Mouse (Mus musculus): ENCODE results near the gene Sfn. TPM values are rescaled to one million over a fixed set of nuclear protein-coding genes. Genes with fewer than 3 reads are reported as not detected.

Gene Sfn
- polyA plus RNA-seq, 1 experiment from 2014 or later: 1.2 TPM

GRCm38 (mm10) chr4:133617936-133618335 lies 16.0 kb upstream of the Sfn start:
- H3K4me2 ChIP-seq (replicated peaks): no peak overlapping the region
- H3K9me3 ChIP-seq: no peaks in the 10 kb centered on the region
- H3K4me3 ChIP-seq (replicated peaks): no peak overlapping the region
- H3K4me1 ChIP-seq (replicated peaks): no peaks in the 10 kb centered on the region
- peaks cover 46% of the 10 kb centered on the region for H3K36me3 ChIP-seq
- ATAC-seq: no peak
- 96% methylated on average over 11 of the region's 11 CpGs for WGBS
- H3K27me3 ChIP-seq: no peaks in the 10 kb centered on the region
- H3K9ac ChIP-seq (replicated peaks): no peak overlapping the region
- no peak overlapping the region for H3K27ac ChIP-seq

- Histone ChIP-seq H3K36me3 (peaks cover 59% of the 10 kb centered on the region), H3K27ac (no peak overlapping the region), H3K4me1 (replicated peaks) (no peaks in the 10 kb centered on the region), H3K27me3 (no peaks in the 10 kb centered on the region), H3K9ac (replicated peaks) (no peak overlapping the region), H3K4me3 (replicated peaks) (no peak overlapping the region), H3K4me2 (replicated peaks) (no peak overlapping the region), H3K9me3 (0 out of 2 replicates have a peak, but pooled peaks cover 3% of the 10 kb centered on the region)
- ATAC-seq: no peak
- WGBS: 86% methylated on average over 10 of the region's 10 CpGs
Measured at GRCm38 (mm10) chr4:133615416-133615815, 13.4 kb upstream of the Sfn start.

DNA sequence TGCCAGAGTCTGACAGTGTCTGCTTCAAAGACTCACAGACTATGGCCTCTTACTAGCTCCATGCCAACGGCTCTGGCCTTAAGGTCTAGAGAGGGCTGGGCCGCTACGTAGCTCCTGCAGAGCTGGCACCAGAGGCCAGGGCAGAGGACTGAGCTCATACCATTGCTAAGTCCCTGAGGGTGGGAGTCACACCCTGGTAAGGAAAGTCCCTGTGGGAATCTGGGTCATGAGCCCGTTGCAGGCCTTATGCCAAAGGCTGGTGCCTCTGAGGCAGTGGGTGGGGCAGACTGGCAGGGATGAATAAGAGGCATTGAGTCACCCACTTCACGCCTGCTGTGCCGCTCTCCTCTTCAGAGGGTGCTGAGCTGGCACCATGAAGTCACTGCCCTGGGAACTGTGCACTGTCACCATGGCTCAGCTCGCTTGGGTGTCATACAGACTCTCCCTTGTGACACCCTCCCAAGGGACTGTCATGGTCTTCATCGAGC lies 12.3 kb upstream of the Sfn start:
- H3K4me2 ChIP-seq (replicated peaks): no peak overlapping the region
- 94% methylated on average over 8 of the region's 8 CpGs for WGBS
- H3K27ac ChIP-seq: no peak overlapping the region
- ATAC-seq: 0 out of 2 replicates have a peak, but pooled peaks have one; percentile 34
- H3K4me3 ChIP-seq (replicated peaks): no peak overlapping the region
- H3K9ac ChIP-seq (replicated peaks): no peak overlapping the region
- H3K36me3 ChIP-seq: peaks cover 61% of the 10 kb centered on the region
- no peaks in the 10 kb centered on the region for H3K27me3 ChIP-seq
- 0 out of 2 replicates have a peak, but pooled peaks cover 3% of the 10 kb centered on the region for H3K9me3 ChIP-seq
- H3K4me1 ChIP-seq (replicated peaks): no peaks in the 10 kb centered on the region

DNA sequence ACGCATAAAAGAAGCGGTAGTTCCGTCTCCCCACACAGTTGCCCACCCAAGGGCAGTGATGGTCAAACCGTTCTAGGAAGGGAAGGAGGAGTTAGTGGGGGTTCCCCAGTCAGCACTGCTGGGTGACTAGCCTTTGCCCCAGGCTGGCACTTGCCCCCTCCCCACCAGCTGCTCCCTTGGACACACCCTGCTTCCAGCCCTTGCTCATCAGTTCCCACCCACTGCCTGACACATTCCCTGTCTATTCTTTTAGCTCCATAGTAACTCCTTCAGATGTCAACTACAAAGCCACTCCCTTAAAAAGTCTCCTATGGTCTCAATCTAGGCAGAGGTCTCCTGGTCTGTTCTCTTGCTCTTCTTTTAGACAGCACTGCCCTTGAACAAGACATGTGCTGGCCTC lies 11.9 kb upstream of the Sfn start:
- Histone ChIP-seq H3K27ac (no peak overlapping the region), H3K36me3 (peaks cover 62% of the 10 kb centered on the region), H3K4me3 (replicated peaks) (no peak overlapping the region), H3K4me2 (replicated peaks) (no peak overlapping the region), H3K4me1 (replicated peaks) (no peaks in the 10 kb centered on the region), H3K9ac (replicated peaks) (no peak overlapping the region), H3K9me3 (0 out of 2 replicates have a peak, but pooled peaks cover 3% of the 10 kb centered on the region), H3K27me3 (no peaks in the 10 kb centered on the region)
- WGBS: 94% methylated on average over 4 of the region's 4 CpGs
- ATAC-seq: no peak

GRCm38 (mm10) chr4:133613026-133613425 lies 11.1 kb upstream of the Sfn start:
- Histone ChIP-seq H3K9me3 (0 out of 2 replicates have a peak, but pooled peaks cover 3% of the 10 kb centered on the region), H3K4me1 (replicated peaks) (no peaks in the 10 kb centered on the region), H3K36me3 (peaks cover 69% of the 10 kb centered on the region), H3K9ac (replicated peaks) (no peak overlapping the region), H3K27me3 (no peaks in the 10 kb centered on the region), H3K4me3 (replicated peaks) (no peak overlapping the region), H3K4me2 (replicated peaks) (no peak overlapping the region), H3K27ac (no peak overlapping the region)
- ATAC-seq: no peak
- 95% methylated on average over 8 of the region's 8 CpGs for WGBS

- WGBS: 97% methylated on average over 7 of the region's 7 CpGs
Measured at GRCm38 (mm10) chr4:133612416-133612815, 10.4 kb upstream of the Sfn start.

GRCm38 (mm10) chr4:133611815-133612214 lies 9.8 kb upstream of the Sfn start:
- no peak overlapping the region for H3K9ac ChIP-seq (replicated peaks)
- WGBS: 98% methylated on average over 5 of the region's 5 CpGs
- H3K27ac ChIP-seq: no peak overlapping the region
- no peak overlapping the region for H3K4me2 ChIP-seq (replicated peaks)
- no peaks in the 10 kb centered on the region for H3K4me1 ChIP-seq (replicated peaks)
- H3K27me3 ChIP-seq: no peaks in the 10 kb centered on the region
- no peak overlapping the region for H3K4me3 ChIP-seq (replicated peaks)
- peaks cover 75% of the 10 kb centered on the region for H3K36me3 ChIP-seq
- no peak for ATAC-seq
- H3K9me3 ChIP-seq: 0 out of 2 replicates have a peak, but pooled peaks cover 3% of the 10 kb centered on the region

More at GRCm38 (mm10) chr4:133612416-133612815, 10.4 kb upstream of the Sfn start:
- Histone ChIP-seq H3K27ac (no peak overlapping the region), H3K9ac (replicated peaks) (no peak overlapping the region), H3K4me2 (replicated peaks) (no peak overlapping the region), H3K27me3 (no peaks in the 10 kb centered on the region), H3K4me1 (replicated peaks) (no peaks in the 10 kb centered on the region), H3K4me3 (replicated peaks) (no peak overlapping the region), H3K9me3 (0 out of 2 replicates have a peak, but pooled peaks cover 3% of the 10 kb centered on the region), H3K36me3 (peaks cover 71% of the 10 kb centered on the region)
- ATAC-seq: no peak

DNA sequence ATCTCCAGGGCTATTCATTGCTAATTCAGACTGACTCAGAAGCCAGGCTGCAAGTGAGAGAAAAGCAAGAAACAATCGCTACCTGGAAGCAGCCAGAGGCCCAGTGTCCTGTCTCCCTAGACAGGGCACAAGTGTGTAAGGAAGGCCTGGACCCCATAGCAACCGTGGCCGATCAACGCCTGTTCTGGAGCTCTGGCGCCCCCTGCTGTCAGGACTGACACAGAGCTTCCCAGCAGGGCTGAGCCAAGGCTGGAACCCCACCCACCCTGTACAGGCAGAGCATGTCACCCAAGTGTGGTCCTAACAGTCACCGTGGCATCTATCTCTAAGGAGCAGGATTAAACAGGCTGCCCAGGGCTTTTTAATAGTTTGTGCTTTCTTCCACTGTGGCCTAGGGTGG lies 7.8 kb upstream of the Sfn start:
- no peaks in the 10 kb centered on the region for H3K27me3 ChIP-seq
- no peaks in the 10 kb centered on the region for H3K4me1 ChIP-seq (replicated peaks)
- WGBS: 29% methylated on average over 6 of the region's 6 CpGs
- H3K4me3 ChIP-seq (replicated peaks): no peak overlapping the region
- peaks cover 82% of the 10 kb centered on the region for H3K36me3 ChIP-seq
- no peak overlapping the region for H3K27ac ChIP-seq
- no peak overlapping the region for H3K4me2 ChIP-seq (replicated peaks)
- no peak overlapping the region for H3K9ac ChIP-seq (replicated peaks)
- ATAC-seq: peak; percentile 56; the same call in 1 of the 2 replicates
- H3K9me3 ChIP-seq: 0 out of 2 replicates have a peak, but pooled peaks cover 3% of the 10 kb centered on the region

DNA sequence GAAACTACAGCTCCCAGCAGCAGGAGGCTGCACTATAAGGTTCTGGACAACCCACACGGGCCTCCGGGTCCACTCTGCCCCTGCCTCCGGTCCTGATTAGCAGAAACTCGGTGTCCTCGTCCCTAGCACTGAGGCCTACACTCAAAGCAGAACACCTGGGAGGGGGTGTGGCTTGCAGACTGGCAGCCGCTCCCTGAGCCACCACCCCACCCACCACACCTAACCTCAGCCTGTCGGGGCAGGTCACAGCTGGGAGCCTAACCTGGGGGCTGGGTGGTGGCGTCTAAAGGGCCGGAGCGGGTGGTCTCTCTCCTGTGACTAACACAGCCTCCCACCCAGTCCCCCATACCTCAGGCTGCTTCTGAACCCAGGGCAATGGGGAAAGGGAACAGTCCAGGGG lies 5.3 kb upstream of the Sfn start:
- Histone ChIP-seq H3K4me2 (replicated peaks) (no peak overlapping the region), H3K36me3 (peaks cover 71% of the 10 kb centered on the region), H3K27me3 (peaks cover 12% of the 10 kb centered on the region), H3K9ac (replicated peaks) (no peak overlapping the region), H3K4me1 (replicated peaks) (no peaks in the 10 kb centered on the region), H3K27ac (no peak overlapping the region), H3K4me3 (replicated peaks) (no peak overlapping the region), H3K9me3 (0 out of 2 replicates have a peak, but pooled peaks cover 3% of the 10 kb centered on the region)
- 84% methylated on average over 10 of the region's 10 CpGs for WGBS
- ATAC-seq: no peak

GRCm38 (mm10) chr4:133605330-133605729 lies 3.4 kb upstream of the Sfn start:
- Histone ChIP-seq H3K27ac (no peak overlapping the region), H3K4me1 (replicated peaks) (peaks cover 5% of the 10 kb centered on the region; the same call in 1 of the 2 replicates), H3K4me2 (replicated peaks) (no peak overlapping the region), H3K4me3 (replicated peaks) (no peak overlapping the region), H3K36me3 (peaks cover 54% of the 10 kb centered on the region), H3K9ac (replicated peaks) (no peak overlapping the region), H3K9me3 (no peaks in the 10 kb centered on the region), H3K27me3 (peaks cover 31% of the 10 kb centered on the region)
- ATAC-seq: no peak
- 60% methylated on average over 9 of the region's 9 CpGs for WGBS

GRCm38 (mm10) chr4:133604856-133605255 lies 2.9 kb upstream of the Sfn start:
- H3K27me3 ChIP-seq: peaks cover 36% of the 10 kb centered on the region
- 69% methylated on average over 6 of the region's 6 CpGs for WGBS
- ATAC-seq: no peak
- no peaks in the 10 kb centered on the region for H3K9me3 ChIP-seq
- no peak overlapping the region for H3K4me2 ChIP-seq (replicated peaks)
- no peak overlapping the region for H3K27ac ChIP-seq
- H3K4me1 ChIP-seq (replicated peaks): peaks cover 9% of the 10 kb centered on the region
- H3K4me3 ChIP-seq (replicated peaks): no peak overlapping the region
- H3K9ac ChIP-seq (replicated peaks): no peak overlapping the region
- peaks cover 51% of the 10 kb centered on the region for H3K36me3 ChIP-seq

DNA sequence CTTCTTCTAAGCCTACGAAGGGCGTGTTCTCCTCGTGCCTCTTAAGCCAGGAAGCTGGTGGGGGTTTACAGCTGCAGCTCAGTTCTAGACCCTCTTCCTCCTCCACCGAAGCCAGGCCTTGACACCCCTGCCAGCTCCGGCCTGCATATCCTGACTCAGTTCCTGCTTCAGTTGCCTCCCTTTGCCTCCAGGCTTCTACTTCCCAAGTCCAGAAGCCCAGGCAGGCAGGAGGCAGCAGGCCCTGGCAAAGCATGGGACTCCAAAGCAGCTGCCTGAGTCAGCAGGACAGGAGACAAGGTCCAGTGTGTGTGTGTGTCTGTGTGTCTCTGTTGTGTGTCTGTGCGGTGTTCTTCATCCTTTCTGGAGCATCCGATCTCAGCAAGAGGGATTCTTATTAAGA lies 2.2 kb upstream of the Sfn start:
- 91% methylated on average over 7 of the region's 7 CpGs for WGBS
- Histone ChIP-seq H3K4me3 (replicated peaks) (no peak overlapping the region), H3K36me3 (peaks cover 51% of the 10 kb centered on the region), H3K9me3 (no peaks in the 10 kb centered on the region), H3K4me1 (replicated peaks) (peaks cover 16% of the 10 kb centered on the region), H3K4me2 (replicated peaks) (no peak overlapping the region), H3K27ac (no peak overlapping the region), H3K9ac (replicated peaks) (no peak overlapping the region), H3K27me3 (peaks cover 43% of the 10 kb centered on the region)
- ATAC-seq: no peak

DNA sequence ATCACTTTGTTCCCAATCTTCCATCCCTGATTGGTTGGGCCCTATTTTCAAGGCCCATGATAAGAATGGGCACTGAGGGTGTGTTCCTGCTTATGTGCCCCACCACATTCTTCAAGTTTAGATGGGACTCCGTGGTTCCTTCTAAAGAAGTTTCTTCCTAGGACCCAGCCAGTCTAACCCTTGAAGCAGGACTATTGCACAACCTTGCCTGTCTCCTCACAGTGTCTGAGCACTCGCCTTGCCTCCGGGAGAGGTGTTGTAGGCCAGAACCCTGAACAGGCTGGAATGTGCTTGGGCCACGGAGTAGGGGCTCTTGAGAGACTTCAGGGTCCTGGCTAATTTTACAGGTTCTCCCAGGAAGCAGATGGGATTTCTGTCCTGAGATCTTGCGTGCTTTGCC lies 1.1 kb upstream of the Sfn start:
- Histone ChIP-seq H3K27ac (no peak overlapping the region), H3K9ac (replicated peaks) (no peak overlapping the region), H3K27me3 (peaks cover 54% of the 10 kb centered on the region), H3K4me1 (replicated peaks) (peaks cover 17% of the 10 kb centered on the region), H3K36me3 (peaks cover 42% of the 10 kb centered on the region), H3K4me3 (replicated peaks) (no peak overlapping the region), H3K9me3 (no peaks in the 10 kb centered on the region), H3K4me2 (replicated peaks) (no peak overlapping the region)
- WGBS: 92% methylated on average over 5 of the region's 5 CpGs
- no peak for ATAC-seq

Measured in midbrain, embryonic 13.5 days (tissue).